Mouse (Mus musculus) sigmoid colon, adult 10 weeks (tissue): Measurements from ENCODE around the gene Guca2b. TPM values are rescaled to one million over a fixed set of nuclear protein-coding genes. Genes with fewer than 3 reads are reported as not detected.

Experiments used
- polyA plus RNA-seq: library from polyadenylated mRNA; stranded (reverse); fragments of 350-450 nt; fragmentation: Illumina TruSeq; extraction: RNeasy Lipid Tissue Mini Kit (QIAGEN cat#74804); gene quantifications from one replicate; pipeline ENCODE4 v1.2.3, GENCODE M21; 2014; ENCODE audit warnings: low read depth, low replicate concordance

The Guca2b gene
- 3.7 TPM for polyA plus RNA-seq

DNA sequence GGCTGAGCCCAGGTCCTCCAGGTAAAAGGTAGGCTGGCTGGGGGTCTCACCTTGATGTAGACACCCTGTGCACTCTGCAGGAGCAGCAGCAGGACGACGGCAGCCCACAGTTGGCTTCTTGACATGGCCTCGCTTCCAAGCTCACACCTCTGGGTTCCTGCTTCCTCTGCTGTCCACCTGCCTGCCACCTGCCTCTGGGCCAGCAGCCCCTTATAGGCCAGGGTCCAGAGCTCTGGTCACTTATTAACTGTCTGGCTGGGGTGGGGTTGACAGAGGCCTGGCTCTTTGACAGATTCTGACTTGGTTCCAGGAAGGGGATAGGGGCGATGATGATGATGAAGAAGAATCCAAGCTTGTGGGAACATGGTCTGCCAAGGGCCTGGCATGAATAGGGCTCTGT is at the start of gene Guca2b:
Guca2b (minus strand) TSS at position 224 of the 400 bp plus-strand sequence.

DNA sequence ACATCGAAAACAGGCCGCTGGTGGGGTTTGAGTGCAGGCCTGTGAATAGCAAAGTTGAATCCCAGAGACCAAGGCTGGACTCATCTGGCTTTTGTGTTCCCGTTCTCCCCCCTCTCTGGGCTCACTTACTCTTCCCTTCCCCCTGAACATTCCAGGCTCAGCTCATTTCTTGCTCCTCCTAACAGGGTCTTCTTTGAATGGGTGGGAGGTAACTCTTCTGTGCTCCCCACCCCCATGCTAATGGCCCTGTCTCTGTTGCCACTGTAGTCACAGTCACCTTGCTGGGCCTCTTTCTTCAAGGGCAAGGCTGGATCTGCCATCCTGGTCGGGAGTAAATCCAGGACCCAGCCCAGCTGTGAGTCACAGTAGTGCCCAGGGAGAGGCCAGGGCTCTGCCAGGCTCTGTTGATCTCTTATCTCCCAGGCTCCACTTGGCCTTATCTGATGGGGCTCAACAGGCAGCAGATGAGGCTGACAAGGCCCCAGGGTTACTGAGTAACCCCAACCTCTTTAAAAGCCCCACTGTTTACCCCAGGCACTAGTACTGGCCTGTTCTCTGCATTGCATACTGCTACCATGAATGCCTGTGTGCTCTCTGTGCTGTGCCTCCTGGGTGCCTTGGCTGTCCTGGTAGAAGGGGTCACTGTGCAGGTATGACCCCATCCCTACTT is 21.4 kb downstream of the Guca2b start, which contains the start of gene Guca2a:
Guca2a (plus strand) TSS at position 529 of the 670 bp plus-strand sequence.

Other genes starting within 250 kb of the Guca2b start
- gene Ccdc30, start 243.4 kb downstream of the Guca2b start, polyA plus RNA-seq, result not detected
- 31.7 TPM for gene Ppcs, start 236.5 kb downstream of the Guca2b start, polyA plus RNA-seq
- not detected for gene Zmynd12, start 236.1 kb downstream of the Guca2b start, polyA plus RNA-seq
- gene Rimkla, start 166.3 kb downstream of the Guca2b start, polyA plus RNA-seq, result 3.3 TPM
- 56.1 TPM for gene Foxj3, start 122.0 kb downstream of the Guca2b start, polyA plus RNA-seq
- gene Frg2f1, start 119.4 kb downstream of the Guca2b start, polyA plus RNA-seq, result 5.0 TPM
- 35.1 TPM for gene Guca2a, start 21.2 kb downstream of the Guca2b start, polyA plus RNA-seq
- 5.1 TPM for gene Hivep3, start 74.8 kb upstream of the Guca2b start, polyA plus RNA-seq